Mouse (Mus musculus) cerebellum, postnatal 10 days (tissue): ENCODE measurements around the gene Spin2-ps6.
"Not testable (repeated sequence)": the region's sequence is repeated elsewhere in the genome, so short reads cannot be mapped to it uniquely, and the experiment has no call there.

Experiments used
- DNase-seq, 2 experiments: peaks; one replicate each; pipeline ENCODE4 v3.0.0; 2021; ENCODE audit warnings: mixed read lengths in 2 of 2

Gene Spin2-ps6

DNA sequence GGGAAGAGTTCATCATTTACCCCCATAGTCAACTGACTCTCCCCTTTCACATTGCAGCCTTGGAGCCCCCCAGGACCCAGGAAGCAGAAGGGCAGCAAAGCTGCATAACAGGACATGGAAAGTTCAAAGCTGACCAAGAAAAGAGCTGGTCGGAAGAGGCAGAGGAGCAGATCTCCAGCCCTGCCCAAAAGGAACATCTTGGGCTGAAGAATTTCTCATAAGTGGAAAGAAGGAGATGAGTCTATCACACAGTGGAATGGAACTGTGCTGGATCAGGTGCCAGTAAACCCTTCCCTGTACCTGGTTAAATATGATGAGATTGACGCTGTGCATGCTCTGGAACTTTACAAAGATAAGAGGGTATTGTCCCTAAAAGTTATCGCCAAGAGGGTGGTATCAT lies at the start of gene Spin2-ps6:
Gene Spin2-ps6, plus strand, starts transcription at position 301 of the 400 bp plus-strand sequence.
- not testable (repeated sequence) for DNase-seq
